Mouse (Mus musculus): Measurements from ENCODE around the gene Pir.

- TF ChIP-seq CTCF (IDR thresholded peaks at IDR 0.05; ENCODE audit: insufficient read depth, low read depth, low read length) (no peak), POLR2A (IDR thresholded peaks at IDR 0.05; ENCODE audit: insufficient read depth, low read depth, low read length) (no peak)
Measured at GRCm38 (mm10) chrX:164410562-164410961, 141.4 kb downstream of the Pir start.
